Mouse (Mus musculus) skeletal muscle tissue, adult 2 months (tissue): ENCODE measurements at regions not wholly inside any gene's neighbourhood (a gene's known extent, or its start where the extent isn't known, plus 50 kb on each side); places are given as distances from the start of the nearest gene placed in this dataset.
A peak's percentile ranks its signal among the peaks of the same experiment; 100 is the strongest.

Source experiments
- DNase-seq: peaks from one replicate; pipeline ENCODE4 v3.0.0-alpha.2; 2012; ENCODE audit warnings: low read depth, low spot score

GRCm38 (mm10) chr9:71420064-71420463, 65.7 kb downstream of the Polr2m start:
- no peak for DNase-seq

- DNase-seq: peak; percentile 66
Measured at GRCm38 (mm10) chr9:71418531-71418930, 67.2 kb downstream of the Polr2m start.

GRCm38 (mm10) chr9:71417248-71417647, 68.5 kb downstream of the Polr2m start:
- no peak for DNase-seq

GRCm38 (mm10) chr9:71411171-71411570, 74.6 kb downstream of the Polr2m start:
- no peak for DNase-seq

- no peak for DNase-seq
Measured at GRCm38 (mm10) chr9:71409925-71410324, 75.8 kb downstream of the Polr2m start.

GRCm38 (mm10) chr9:71408946-71409345, 76.8 kb downstream of the Polr2m start:
- DNase-seq: peak; percentile 36

- peak; percentile 70 for DNase-seq
Measured at GRCm38 (mm10) chr9:71404396-71405135, 81.2 kb downstream of the Polr2m start.

- DNase-seq: no peak
Measured at GRCm38 (mm10) chr9:71401667-71402066, 84.1 kb downstream of the Polr2m start.

- DNase-seq: no peak
Measured at GRCm38 (mm10) chr9:71399346-71399745, 86.4 kb downstream of the Polr2m start.

GRCm38 (mm10) chr9:71396784-71397183, 89.0 kb downstream of the Polr2m start:
- DNase-seq: peak; percentile 18

- DNase-seq: no peak
Measured at GRCm38 (mm10) chr9:71390221-71390620, 95.5 kb downstream of the Polr2m start.

- no peak for DNase-seq
Measured at GRCm38 (mm10) chr9:71387426-71387825, 98.3 kb downstream of the Polr2m start.

GRCm38 (mm10) chr9:71383901-71384300, 101.8 kb downstream of the Polr2m start:
- no peak for DNase-seq

GRCm38 (mm10) chr9:71379731-71380250, 105.9 kb downstream of the Polr2m start:
- DNase-seq: no peak

- DNase-seq: no peak
Measured at GRCm38 (mm10) chr9:71369760-71370159, 116.0 kb downstream of the Polr2m start.

- DNase-seq: no peak
Measured at GRCm38 (mm10) chr9:71369202-71369601, 116.5 kb downstream of the Polr2m start.

GRCm38 (mm10) chr9:71366573-71366972, 119.2 kb downstream of the Polr2m start:
- DNase-seq: no peak

GRCm38 (mm10) chr9:71365177-71365738, 120.5 kb downstream of the Polr2m start:
- DNase-seq: no peak

- no peak for DNase-seq
Measured at GRCm38 (mm10) chr9:71364047-71364665, 121.6 kb downstream of the Polr2m start.

GRCm38 (mm10) chr9:71362401-71362800, 123.3 kb downstream of the Polr2m start:
- DNase-seq: no peak

GRCm38 (mm10) chr9:71361961-71362360, 123.8 kb downstream of the Polr2m start:
- peak; percentile 51 for DNase-seq

GRCm38 (mm10) chr9:71361311-71361710, 124.4 kb downstream of the Polr2m start:
- DNase-seq: no peak

- DNase-seq: no peak
Measured at GRCm38 (mm10) chr9:71360676-71361075, 125.1 kb downstream of the Polr2m start.
